Mouse (Mus musculus): ENCODE results near the gene Oxtr.

Gene Oxtr

DNA sequence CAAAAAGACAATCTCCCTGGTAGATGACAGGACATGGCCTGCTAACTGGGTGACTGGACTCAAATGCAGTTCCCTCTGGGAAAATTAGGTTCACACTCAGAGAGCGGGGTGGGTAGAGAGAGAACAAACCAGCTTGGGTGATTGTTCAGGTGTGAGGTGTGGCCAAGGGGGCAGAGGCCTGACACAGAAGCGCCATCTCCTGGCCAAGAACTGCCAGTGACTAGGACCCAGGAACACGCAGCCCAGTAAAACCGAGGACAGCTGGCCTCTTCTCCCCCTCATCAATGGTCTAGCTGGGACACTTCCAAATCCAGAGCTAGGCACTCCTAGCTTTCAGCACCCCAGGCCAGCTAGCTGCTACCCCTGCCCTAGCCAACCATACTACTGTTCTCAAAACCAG, 5.4 kb downstream of the Oxtr start:
- peak; percentile 37 for DNase-seq

DNA sequence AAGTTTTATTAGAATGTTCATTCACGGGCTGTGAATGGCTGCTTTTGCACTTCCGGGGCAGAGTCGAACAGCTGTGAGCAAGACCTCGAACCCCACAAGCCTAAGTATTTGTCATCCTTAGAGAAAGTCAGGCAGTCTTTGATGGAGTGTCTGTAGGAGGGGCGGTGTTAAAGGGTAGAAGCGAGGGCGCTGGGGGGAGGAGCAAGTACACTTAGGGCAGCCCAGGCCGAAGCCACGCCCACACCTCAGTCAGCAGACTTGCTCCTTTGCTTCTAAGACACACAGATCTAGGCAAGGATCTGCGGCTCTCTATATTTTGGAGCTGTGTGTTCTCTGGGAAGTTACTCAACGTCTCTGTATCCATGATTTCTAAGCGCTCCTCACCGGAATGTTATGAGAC, 9.9 kb downstream of the Oxtr start:
- no peak for DNase-seq

DNA sequence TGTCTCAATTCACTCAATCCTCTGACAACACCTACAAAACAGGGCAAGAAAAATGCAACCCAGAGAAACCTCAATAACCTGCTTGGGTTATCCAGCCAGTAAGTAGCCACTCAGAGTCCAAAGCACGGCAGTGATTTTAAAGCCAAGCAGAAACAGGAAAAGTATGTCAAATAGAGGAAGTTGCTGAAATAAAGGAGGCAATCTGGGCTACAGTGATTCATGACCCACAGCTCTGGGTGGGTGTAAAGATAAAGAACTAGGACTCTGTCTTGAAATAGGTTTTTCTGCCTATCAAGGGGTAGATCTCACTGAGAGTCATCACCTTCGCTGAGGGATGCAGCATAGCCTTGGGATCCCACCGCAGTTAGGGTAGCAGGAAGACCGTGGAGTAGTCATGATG, 18.1 kb downstream of the Oxtr start:
- DNase-seq, result no peak

DNA sequence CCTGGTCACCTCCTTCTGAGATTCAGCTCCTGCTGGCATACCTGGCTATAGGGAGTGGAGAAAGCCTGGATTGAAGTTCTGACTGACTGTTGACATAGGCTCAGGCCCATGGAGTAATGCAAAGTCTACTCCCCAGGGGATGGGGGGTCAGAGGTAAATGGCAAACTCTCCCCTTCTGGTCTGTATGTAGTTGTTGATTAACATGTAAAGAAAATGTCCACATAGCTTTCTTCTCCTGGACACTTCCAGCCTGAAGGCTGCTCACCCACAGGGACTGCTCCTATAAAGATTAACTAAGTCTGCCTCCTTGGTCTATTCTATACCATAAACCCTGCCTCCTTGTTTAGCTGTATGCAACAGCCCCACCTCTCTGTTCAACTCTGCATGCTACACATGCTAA, 23.7 kb downstream of the Oxtr start:
- DNase-seq, result no peak

DNA sequence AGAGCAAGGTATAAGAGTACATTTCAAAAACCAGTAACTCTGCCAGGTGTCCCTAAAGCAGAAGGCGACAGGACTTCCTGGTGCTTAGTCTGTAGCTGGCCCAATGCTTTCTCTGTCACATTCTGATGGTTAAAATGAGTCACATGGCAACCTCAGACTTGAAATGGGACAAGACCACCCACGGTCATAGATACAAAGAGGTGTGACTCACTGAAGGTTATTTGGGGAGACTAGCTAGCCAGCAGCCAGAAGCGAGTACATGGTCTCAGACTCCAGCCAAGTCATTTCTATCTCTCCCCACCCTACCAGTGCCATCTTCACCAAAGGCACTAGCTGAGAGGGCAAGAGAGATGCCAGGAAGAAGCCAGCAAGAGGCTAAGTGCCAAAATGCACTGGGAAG, 24.3 kb downstream of the Oxtr start:
- DNase-seq, result no peak

DNA sequence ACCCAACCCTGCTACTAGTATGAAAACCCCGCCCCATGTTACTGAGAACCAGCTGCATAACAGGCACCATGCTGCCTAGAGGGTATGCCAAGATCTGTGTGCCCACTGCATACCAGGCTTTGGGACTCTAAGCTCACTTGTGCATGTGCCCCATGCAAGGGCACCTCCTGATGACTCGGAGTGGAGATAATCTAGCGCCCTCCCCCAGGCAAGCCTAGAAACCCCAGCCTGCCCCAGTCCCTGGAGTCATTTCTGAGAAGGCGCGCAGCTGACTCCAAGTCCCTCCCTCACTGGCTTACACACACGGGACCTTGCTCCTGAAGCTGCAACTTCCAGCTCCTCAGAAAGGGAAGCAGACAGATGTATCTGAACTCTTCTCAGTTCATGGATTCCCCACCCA, 26.4 kb downstream of the Oxtr start:
- DNase-seq, result no peak

DNA sequence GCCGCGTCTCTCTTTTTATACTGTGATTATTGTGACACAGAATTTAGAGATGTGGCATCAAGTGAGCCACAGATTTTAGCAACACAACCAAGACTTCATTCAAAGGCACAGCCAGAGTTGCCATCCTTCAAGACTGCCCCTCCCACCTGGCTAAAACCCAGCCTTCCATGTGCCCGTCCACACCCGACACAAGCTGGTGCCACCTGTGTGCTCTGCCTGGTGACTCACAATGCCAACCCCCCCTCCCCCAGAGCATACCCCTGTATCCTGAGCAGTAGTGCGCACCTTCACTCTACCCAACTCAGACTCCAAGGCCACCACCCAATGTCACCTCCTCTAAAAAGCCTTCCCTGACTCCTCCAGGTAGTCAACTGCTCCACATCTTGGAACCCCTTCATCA, 28.3 kb downstream of the Oxtr start:
- DNase-seq, result no peak

DNA sequence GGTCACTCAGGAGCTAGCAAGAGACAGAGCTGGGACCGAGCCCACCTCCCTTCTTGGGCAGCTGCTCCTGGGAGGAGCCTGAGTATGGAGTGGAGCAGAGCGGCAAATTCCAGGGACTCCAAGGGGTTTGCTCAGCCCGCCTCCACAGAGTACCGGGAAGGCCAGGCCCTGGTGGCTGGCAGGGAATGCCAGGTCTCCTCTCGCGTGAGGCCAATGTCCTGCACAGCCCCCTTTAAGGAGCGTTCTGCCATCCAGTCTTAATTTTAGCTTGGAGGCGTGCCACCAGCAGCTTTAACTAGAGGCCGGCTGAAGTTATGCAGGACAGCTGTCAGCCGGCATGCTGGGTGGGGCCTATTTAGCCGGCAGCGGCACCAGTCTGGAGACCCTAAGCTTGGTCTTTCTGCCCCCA, 30.4 kb downstream of the Oxtr start, which contains the start of gene Cav3:
Gene Cav3 (plus strand): TSS at position 165 of the 409 bp plus-strand sequence.
- no peak for DNase-seq

DNA sequence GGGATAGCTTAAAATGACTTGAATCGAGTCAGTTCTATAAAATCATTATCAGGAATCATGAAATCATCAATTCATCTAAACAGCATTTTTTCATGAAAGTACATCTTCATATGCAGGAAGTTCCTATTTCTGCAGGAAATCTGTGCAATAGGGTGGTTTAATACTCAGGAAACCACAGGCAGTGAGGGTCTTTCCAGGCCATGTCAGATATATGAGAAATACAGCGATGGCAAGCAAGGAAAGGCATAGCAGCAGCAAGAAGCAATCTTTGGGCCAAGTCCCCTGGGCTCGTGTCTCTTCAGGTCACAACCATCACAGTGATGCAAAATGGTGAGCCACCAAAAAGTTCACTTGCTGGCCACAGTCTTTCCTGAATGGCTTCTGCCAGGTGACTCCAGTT, 44.1 kb downstream of the Oxtr start:
- DNase-seq, result no peak

DNA sequence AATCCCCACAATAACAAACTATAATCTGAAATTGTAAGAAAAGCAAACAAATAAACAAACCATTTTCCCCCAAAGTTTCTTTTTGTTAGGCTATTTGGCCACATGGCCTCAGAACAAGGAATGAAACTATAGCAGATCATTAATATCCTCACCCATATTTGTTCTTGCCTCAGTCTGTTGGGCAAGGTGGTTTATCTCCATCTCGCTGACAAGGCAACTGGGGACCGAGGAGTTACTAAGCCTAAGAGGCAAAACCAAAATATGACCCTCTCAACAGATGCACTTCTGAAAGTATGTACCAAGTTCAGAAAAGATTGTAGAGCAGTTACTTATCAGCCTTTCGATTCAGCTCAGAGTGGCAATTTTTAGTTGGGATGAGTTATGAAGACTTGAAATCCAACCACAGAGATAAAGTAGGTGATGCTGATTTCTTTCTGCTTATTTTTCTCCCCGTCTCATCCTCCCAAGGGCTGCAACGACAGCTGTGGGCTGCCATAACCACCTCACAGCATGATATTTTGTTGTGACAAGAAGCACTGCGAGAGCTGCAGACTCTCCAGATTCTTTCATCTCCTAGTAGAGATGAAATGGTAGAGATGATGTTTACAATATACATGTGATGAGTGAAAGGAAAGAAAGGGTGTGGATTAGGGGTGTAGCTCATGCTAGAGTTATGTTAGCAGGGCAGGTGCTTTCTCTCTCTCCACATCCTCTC, 63.6 kb downstream of the Oxtr start:
- no peak for DNase-seq

DNA sequence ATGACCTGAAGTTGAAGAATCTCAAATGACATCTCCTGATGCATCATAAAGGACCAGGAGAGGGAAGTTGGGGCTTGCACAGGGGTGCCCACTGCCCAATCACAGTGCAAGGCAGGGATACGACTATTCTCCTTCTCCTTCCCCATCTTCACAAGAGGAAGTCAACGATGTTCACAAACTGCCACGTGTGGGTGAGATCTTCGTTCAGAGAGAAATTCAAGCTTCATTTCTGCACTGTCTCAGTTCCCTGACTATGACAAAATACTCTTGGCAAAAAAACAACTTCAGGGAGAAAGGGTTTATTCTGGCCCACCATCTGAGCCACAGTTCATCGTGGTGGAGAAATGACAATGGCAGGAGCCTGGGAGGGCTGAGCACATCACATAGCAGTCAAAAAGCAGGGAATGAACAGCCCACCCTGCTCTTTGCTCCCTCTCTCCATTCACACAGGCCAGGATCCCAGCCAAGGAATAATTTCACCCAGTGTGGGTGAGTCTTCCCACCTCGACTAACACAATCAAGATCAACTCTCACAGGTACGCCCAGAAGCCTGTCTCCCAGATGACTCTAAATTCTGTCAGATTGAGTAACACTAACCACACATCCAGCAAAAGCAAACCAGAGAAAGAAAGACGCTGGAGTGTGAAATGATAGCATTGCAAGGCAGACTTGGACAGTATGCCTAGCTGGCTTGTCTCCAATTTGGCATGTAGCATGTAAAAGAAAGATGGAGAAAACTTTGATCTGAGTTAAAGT, 65.8 kb downstream of the Oxtr start:
- no peak for DNase-seq
